Comparison of ENCODE assay signal across 19 mouse cellular contexts in genomic region chr13:74073369-74073768, GRCm38 (mm10). TPM values are rescaled to one million over a fixed set of nuclear protein-coding genes. Genes with fewer than 3 reads are reported as not detected.
"Had no signal": no experiment of that assay in that cellular context is flagged by ENCODE, and none has a peak within 500 bp of the region (broad histone marks: within the 10 kb centered on the region; RNA-seq: fewer than 3 reads in every experiment).

No protein-coding gene starts in this region.

- DNase-seq: retina, postnatal 1 day; right cerebral cortex, adult 18-20 months; right cerebral cortex, postnatal 14 days; right cerebral cortex, postnatal 25 days; right cerebral cortex, postnatal 4 days; spleen, adult 18-20 months; thymus, adult 18-20 months; thymus, adult 2 months; thymus, postnatal 14 days; thymus, postnatal 25 days; thymus, postnatal 36 days; thymus, postnatal 4 days had no signal

- H3K4me2 ChIP-seq: neural tube, embryonic 12.5 days; neural tube, embryonic 13.5 days; neural tube, embryonic 15.5 days; stomach, embryonic 15.5 days had no signal

- H3K27ac ChIP-seq: neural tube, embryonic 12.5 days; neural tube, embryonic 13.5 days; neural tube, embryonic 15.5 days; stomach, embryonic 15.5 days; stomach, postnatal 0 days had no signal

- H3K27me3 ChIP-seq: neural tube, embryonic 12.5 days; neural tube, embryonic 15.5 days; stomach, embryonic 15.5 days had no signal

- H3K9ac ChIP-seq: neural tube, embryonic 12.5 days; neural tube, embryonic 13.5 days; neural tube, embryonic 15.5 days; stomach, embryonic 15.5 days had no signal

- H3K4me1 ChIP-seq: neural tube, embryonic 12.5 days; neural tube, embryonic 13.5 days; neural tube, embryonic 15.5 days; stomach, embryonic 15.5 days had no signal

- H3K9me3 ChIP-seq: neural tube, embryonic 12.5 days; neural tube, embryonic 13.5 days; neural tube, embryonic 15.5 days; stomach, embryonic 15.5 days had no signal

- H3K36me3 ChIP-seq: neural tube, embryonic 12.5 days; neural tube, embryonic 13.5 days; neural tube, embryonic 15.5 days; stomach, embryonic 15.5 days had no signal

- H3K4me3 ChIP-seq: neural tube, embryonic 12.5 days; neural tube, embryonic 13.5 days; neural tube, embryonic 15.5 days; stomach, embryonic 15.5 days had no signal

RNA-seq across cellular contexts. Expression of gene Slc9a3, which starts 47.9 kb away (rescaled TPM):
- total RNA-seq: neutrophil, adult 5-6 weeks had no signal
- polyA plus RNA-seq: stomach, embryonic 14.5 days had no signal
